Mouse (Mus musculus): ENCODE measurements around the gene Zfp750. TPM values are rescaled to one million over a fixed set of nuclear protein-coding genes. Genes with fewer than 3 reads are reported as not detected.

The Zfp750 gene
- total and polyA plus RNA-seq, 3 experiments, result 0.06 to 0.08 TPM; not detected in 1

DNA sequence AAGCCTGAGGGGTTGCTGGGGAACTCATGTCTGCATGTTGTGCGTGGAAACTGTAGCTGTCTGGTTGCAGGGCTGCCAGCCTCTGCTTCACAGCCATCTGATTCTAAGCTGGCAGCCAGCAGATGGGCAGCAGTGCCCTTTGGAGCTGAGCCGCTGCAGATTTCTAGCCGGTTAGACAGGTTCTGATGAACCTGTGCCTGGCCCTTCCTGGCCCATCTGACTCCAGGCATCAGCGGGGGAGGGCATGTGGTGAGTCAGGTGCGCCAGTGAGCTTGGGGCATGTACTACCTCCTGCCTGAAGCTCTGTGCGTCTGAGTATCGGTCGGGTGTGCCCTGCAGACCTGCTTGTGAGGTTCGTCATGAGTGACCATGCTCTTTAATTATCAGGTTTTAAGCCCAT is 24.8 kb upstream of the Zfp750 start:
- no peak overlapping the region for H3K4me3 ChIP-seq (ENCODE audit: control insufficient read depth in 1 of 2, insufficient read depth in 1 of 2, low read depth in 2 of 2, low read length in 2 of 2)
- H3K4me1 ChIP-seq (ENCODE audit: control insufficient read depth in 1 of 2, insufficient read depth in 2 of 2, low read length in 2 of 2), result peaks cover 19 to 23% of the 10 kb centered on the region in 2 experiments
- H3K27ac ChIP-seq (ENCODE audit: control insufficient read depth, low read depth, low read length), result no peak overlapping the region

GRCm38 (mm10) chr11:121543287-121543856 is 24.2 kb upstream of the Zfp750 start:
- Histone ChIP-seq H3K79me2 (ENCODE audit: control insufficient read depth, insufficient read depth, low read length, poor library complexity) (no peaks in the 10 kb centered on the region), H3K27me3 (ENCODE audit: control insufficient read depth in 1 of 2, insufficient read depth in 2 of 2, low read length in 2 of 2) (no peaks in the 10 kb centered on the region), H3K4me3 (ENCODE audit: control insufficient read depth in 1 of 2, insufficient read depth in 1 of 2, low read depth in 2 of 2, low read length in 2 of 2) (no peak overlapping the region), H3K9me3 (replicated peaks; ENCODE audit: insufficient read depth, low read length) (no peaks in the 10 kb centered on the region), H3K36me3 (ENCODE audit: control insufficient read depth in 1 of 2, insufficient read depth in 2 of 2, low read length in 2 of 2) (peaks cover 2 to 11% of the 10 kb centered on the region in 2 experiments), H3K4me1 (ENCODE audit: control insufficient read depth in 1 of 2, insufficient read depth in 2 of 2, low read length in 2 of 2) (peaks cover 14 to 21% of the 10 kb centered on the region in 2 experiments), H3K9ac (ENCODE audit: control insufficient read depth, low read depth, low read length, poor library complexity, severe bottlenecking) (no peak overlapping the region), H3K27ac (ENCODE audit: control insufficient read depth, low read depth, low read length) (no peak overlapping the region)
- no peak for DNase-seq (ENCODE audit: low read depth, low spot score)
- TF ChIP-seq MAX (IDR thresholded peaks at IDR 0.05; ENCODE audit: low read length) (no peak), HCFC1 (IDR thresholded peaks at IDR 0.05; ENCODE audit: low read depth, low read length) (no peak)

More for the DNA sequence above, 24.8 kb upstream of the Zfp750 start:
- no peaks in the 10 kb centered on the region for H3K27me3 ChIP-seq (ENCODE audit: control insufficient read depth in 1 of 2, insufficient read depth in 2 of 2, low read length in 2 of 2)
- TF ChIP-seq JUND (IDR thresholded peaks at IDR 0.05; ENCODE audit: low read depth, low read length) (no peak), ZKSCAN1 (IDR thresholded peaks at IDR 0.05; ENCODE audit: low read depth, low read length) (no peak), TCF12 (IDR thresholded peaks at IDR 0.05; ENCODE audit: low read depth, low read length) (no peak), USF1 (IDR thresholded peaks at IDR 0.05; ENCODE audit: low read depth, low read length) (no peak), TAL1 (IDR thresholded peaks at IDR 0.05; ENCODE audit: low read length) (no peak), RAD21 (IDR thresholded peaks at IDR 0.05; ENCODE audit: low read depth, low read length) (no peak), TBP (IDR thresholded peaks at IDR 0.05; ENCODE audit: low read depth, low read length) (no peak), MAX (IDR thresholded peaks at IDR 0.05; ENCODE audit: low read length) (no peak), UBTF (IDR thresholded peaks at IDR 0.05; ENCODE audit: borderline replicate concordance, insufficient read depth, low read depth, low read length) (no peak), MYC (IDR thresholded peaks at IDR 0.05; ENCODE audit: low read depth, low read length) (no peak)
- DNase-seq (ENCODE audit: low read depth, low spot score), result no peak
- no peak overlapping the region for H3K9ac ChIP-seq (ENCODE audit: control insufficient read depth, low read depth, low read length, poor library complexity, severe bottlenecking)
- H3K79me2 ChIP-seq (ENCODE audit: control insufficient read depth, insufficient read depth, low read length, poor library complexity), result no peaks in the 10 kb centered on the region
- no peaks in the 10 kb centered on the region for H3K9me3 ChIP-seq (replicated peaks; ENCODE audit: insufficient read depth, low read length)
- peaks cover 2 to 13% of the 10 kb centered on the region in 2 experiments for H3K36me3 ChIP-seq (ENCODE audit: control insufficient read depth in 1 of 2, insufficient read depth in 2 of 2, low read length in 2 of 2)

GRCm38 (mm10) chr11:121542471-121542870 is 23.3 kb upstream of the Zfp750 start:
- no peak for DNase-seq (ENCODE audit: low read depth, low spot score)
- Histone ChIP-seq H3K9ac (ENCODE audit: control insufficient read depth, low read depth, low read length, poor library complexity, severe bottlenecking) (no peak overlapping the region), H3K79me2 (ENCODE audit: control insufficient read depth, insufficient read depth, low read length, poor library complexity) (no peaks in the 10 kb centered on the region), H3K27ac (ENCODE audit: control insufficient read depth, low read depth, low read length) (no peak overlapping the region), H3K9me3 (replicated peaks; ENCODE audit: insufficient read depth, low read length) (no peaks in the 10 kb centered on the region), H3K4me3 (ENCODE audit: control insufficient read depth in 1 of 2, insufficient read depth in 1 of 2, low read depth in 2 of 2, low read length in 2 of 2) (no peak overlapping the region), H3K36me3 (ENCODE audit: control insufficient read depth in 1 of 2, insufficient read depth in 2 of 2, low read length in 2 of 2) (peaks cover 2% of the 10 kb centered on the region in 2 experiments), H3K27me3 (ENCODE audit: control insufficient read depth in 1 of 2, insufficient read depth in 2 of 2, low read length in 2 of 2) (no peaks in the 10 kb centered on the region), H3K4me1 (ENCODE audit: control insufficient read depth in 1 of 2, insufficient read depth in 2 of 2, low read length in 2 of 2) (peaks cover 5 to 12% of the 10 kb centered on the region in 2 experiments)
- TF ChIP-seq UBTF (IDR thresholded peaks at IDR 0.05; ENCODE audit: borderline replicate concordance, insufficient read depth, low read depth, low read length) (no peak), HCFC1 (IDR thresholded peaks at IDR 0.05; ENCODE audit: low read depth, low read length) (no peak), RCOR1 (IDR thresholded peaks at IDR 0.05; ENCODE audit: low read depth, low read length) (no peak), POLR2A (IDR thresholded peaks at IDR 0.05; ENCODE audit: control insufficient read depth in 1 of 2, insufficient read depth in 1 of 2, low read depth in 1 of 2, low read length in 2 of 2, poor library complexity in 1 of 2) (no peak), MYB (IDR thresholded peaks at IDR 0.05; ENCODE audit: low read depth, low read length) (no peak), EP300 (IDR thresholded peaks at IDR 0.05; ENCODE audit: low read depth in 1 of 2, low read length in 2 of 2) (no peak)
